9 mouse cellular contexts compared by ENCODE assay signal in the genomic region with DNA sequence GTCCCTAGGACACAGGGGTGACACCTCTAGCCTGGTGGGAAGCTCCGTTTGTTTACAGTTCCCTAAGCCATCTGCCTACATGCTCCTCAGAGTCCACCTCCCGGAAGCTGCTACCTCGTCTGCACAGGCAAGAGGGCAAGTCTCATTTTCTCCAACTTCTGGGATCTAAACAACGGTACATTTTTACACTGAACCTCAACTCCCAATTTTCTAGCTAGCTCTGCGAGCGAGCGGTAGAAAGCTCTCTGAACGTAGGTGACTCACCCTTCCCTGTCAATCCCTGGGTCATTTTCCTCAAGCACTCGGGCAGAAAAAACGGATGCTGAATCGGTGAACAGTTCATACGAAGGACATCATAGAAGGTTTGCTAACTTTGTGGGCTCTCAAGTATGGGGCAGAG.
A peak's percentile ranks its signal among the peaks of the same experiment; 100 is the strongest.
DNase-seq lines count a peak whose midpoint lies in the region; ATAC-seq lines count a peak whose summit lies in the region.
"Had no signal": no experiment of that assay in that cellular context is flagged by ENCODE, and none has a peak within 500 bp of the region (broad histone marks: within the 10 kb centered on the region; RNA-seq: fewer than 3 reads in every experiment).

No protein-coding gene starts in this region.

- H3K9ac ChIP-seq in lung, embryonic 16.5 days (ENCODE audit: low read length), result peak overlapping the region; percentile 29
- peak overlapping the region; percentile 65 for H3K9ac ChIP-seq in heart, embryonic 16.5 days (ENCODE audit: low read length)
- H3K9ac ChIP-seq in neural tube, embryonic 15.5 days (replicated peaks), result no peak overlapping the region
- H3K9ac ChIP-seq: liver, embryonic 13.5 days had no signal

- peak overlapping the region; percentile 46 for H3K4me2 ChIP-seq in lung, embryonic 16.5 days (ENCODE audit: low read depth, low read length)
- peak overlapping the region; percentile 56 for H3K4me2 ChIP-seq in heart, embryonic 16.5 days (ENCODE audit: low read depth, low read length)
- H3K4me2 ChIP-seq in neural tube, embryonic 15.5 days, result peak overlapping the region; percentile 41
- H3K4me2 ChIP-seq: liver, embryonic 13.5 days had no signal

- no peaks in the 10 kb centered on the region for H3K27me3 ChIP-seq in lung, embryonic 16.5 days (ENCODE audit: control insufficient read depth, insufficient read depth, low read depth, low read length)
- H3K27me3 ChIP-seq in heart, embryonic 16.5 days (ENCODE audit: control insufficient read depth, insufficient read depth, low read length), result no peaks in the 10 kb centered on the region
- H3K27me3 ChIP-seq in neural tube, embryonic 15.5 days (replicated peaks), result no peaks in the 10 kb centered on the region
- H3K27me3 ChIP-seq: liver, embryonic 13.5 days had no signal

- H3K36me3 ChIP-seq in lung, embryonic 16.5 days (ENCODE audit: control insufficient read depth, insufficient read depth, low read length), result no peaks in the 10 kb centered on the region
- H3K36me3 ChIP-seq in heart, embryonic 16.5 days (ENCODE audit: control insufficient read depth, insufficient read depth), result no peaks in the 10 kb centered on the region
- no peaks in the 10 kb centered on the region for H3K36me3 ChIP-seq in neural tube, embryonic 15.5 days
- H3K36me3 ChIP-seq: liver, embryonic 13.5 days had no signal

- ATAC-seq in lung, embryonic 16.5 days (ENCODE audit: low read depth), result peak; percentile 19
- ATAC-seq in heart, embryonic 16.5 days (replicated peaks; ENCODE audit: extremely low read depth, insufficient read depth, low FRiP score), result peak; percentile 23; the same call in 1 of the 2 replicates
- no peak for ATAC-seq in neural tube, embryonic 15.5 days (ENCODE audit: low FRiP score)

- H3K9me3 ChIP-seq in lung, embryonic 16.5 days (ENCODE audit: control insufficient read depth, low read length), result no peaks in the 10 kb centered on the region
- no peaks in the 10 kb centered on the region for H3K9me3 ChIP-seq in heart, embryonic 16.5 days (replicated peaks; ENCODE audit: control insufficient read depth, low read length)
- no peaks in the 10 kb centered on the region for H3K9me3 ChIP-seq in neural tube, embryonic 15.5 days (replicated peaks)
- H3K9me3 ChIP-seq: liver, embryonic 13.5 days had no signal

- 7% methylated on average over 12 of the region's 12 CpGs for WGBS in lung, embryonic 16.5 days
- WGBS in heart, embryonic 16.5 days, result 27% methylated on average over 12 of the region's 12 CpGs
- 57% methylated on average over 12 of the region's 12 CpGs for WGBS in neural tube, embryonic 15.5 days

- peaks cover 27% of the 10 kb centered on the region for H3K4me1 ChIP-seq in lung, embryonic 16.5 days (replicated peaks; ENCODE audit: control insufficient read depth, insufficient read depth, low read length)
- H3K4me1 ChIP-seq in heart, embryonic 16.5 days (ENCODE audit: control insufficient read depth, insufficient read depth, low read length), result peaks cover 38% of the 10 kb centered on the region
- peaks cover 14% of the 10 kb centered on the region for H3K4me1 ChIP-seq in neural tube, embryonic 15.5 days

- H3K27ac ChIP-seq in lung, embryonic 16.5 days (ENCODE audit: low read length), result peak overlapping the region; percentile 86
- peak overlapping the region; percentile 92 for H3K27ac ChIP-seq in heart, embryonic 16.5 days (ENCODE audit: low read length)
- H3K27ac ChIP-seq in neural tube, embryonic 15.5 days (replicated peaks), result peak overlapping the region; percentile 33
- H3K27ac ChIP-seq: liver, embryonic 13.5 days had no signal

- peak; percentile 72 for DNase-seq in adrenal gland, adult 2 months
- DNase-seq in adrenal gland, postnatal 25 days, result no peak
- no peak for DNase-seq in lung, postnatal 14 days
- no peak for DNase-seq in gastrocnemius, adult 8-10 months (ENCODE audit: low spot score in 2 of 2)
- no peak for DNase-seq in yolk sac, embryonic 10.5 days (ENCODE audit: low spot score)
- DNase-seq: liver, embryonic 13.5 days had no signal

- H3K4me3 ChIP-seq in lung, embryonic 16.5 days (ENCODE audit: low read length), result peak overlapping the region; percentile 21
- peak overlapping the region; percentile 34 for H3K4me3 ChIP-seq in heart, embryonic 16.5 days (ENCODE audit: low read length)
- H3K4me3 ChIP-seq in neural tube, embryonic 15.5 days (replicated peaks), result no peak overlapping the region
- H3K4me3 ChIP-seq: liver, embryonic 13.5 days had no signal

Comparison
In these comparisons a context has a peak if more than half of its experiments do, and no peak if none do; other contexts are left out.
1. H3K27ac ChIP-seq: peak in every context shown above with its lines; median percentile 92 in heart, embryonic 16.5 days; 86 in lung, embryonic 16.5 days; 33 in neural tube, embryonic 15.5 days.